Mouse (Mus musculus) stomach, postnatal 0 days (tissue): ENCODE data around the gene Ache.

ENCODE experiments used
- CTCF ChIP-seq: IDR thresholded peaks from 2 replicates; pipeline ENCODE4 v1.5.1; 2016; ENCODE audit warnings: antibody characterized with exemption, low read depth, mild to moderate bottlenecking, moderate library complexity
- EP300 ChIP-seq: optimal IDR thresholded peaks from 2 replicates; pipeline ENCODE3; 2016; ENCODE audit warnings: antibody characterized with exemption

GRCm38 (mm10) chr5:137313466-137314192 is 26.3 kb downstream of the Ache start:
- no peak for TF ChIP-seq EP300
- TF ChIP-seq CTCF, result no peak
